Mouse (Mus musculus) frontal cortex, adult 2 months (tissue): ENCODE results near the gene C1qtnf4. TPM values are rescaled to one million over a fixed set of nuclear protein-coding genes. Genes with fewer than 3 reads are reported as not detected.
"Not testable (repeated sequence)": the region's sequence is repeated elsewhere in the genome, so short reads cannot be mapped to it uniquely, and the experiment has no call there.

Experiments used
- DNase-seq, 2 experiments: peaks; one replicate each; pipeline ENCODE4 v3.0.0; 2022; ENCODE audit warnings: low spot score in 1 of 2; ENCODE audit errors: extremely low spot score in 1 of 2
- polyA plus RNA-seq: library from polyadenylated mRNA; depleted of rRNA; stranded (reverse); fragments of >200 nt; gene quantifications from 2 replicates; pipeline ENCODE4 v1.2.3, GENCODE M21; 2012

The C1qtnf4 gene
- polyA plus RNA-seq, 1 experiment: 446 TPM

DNA sequence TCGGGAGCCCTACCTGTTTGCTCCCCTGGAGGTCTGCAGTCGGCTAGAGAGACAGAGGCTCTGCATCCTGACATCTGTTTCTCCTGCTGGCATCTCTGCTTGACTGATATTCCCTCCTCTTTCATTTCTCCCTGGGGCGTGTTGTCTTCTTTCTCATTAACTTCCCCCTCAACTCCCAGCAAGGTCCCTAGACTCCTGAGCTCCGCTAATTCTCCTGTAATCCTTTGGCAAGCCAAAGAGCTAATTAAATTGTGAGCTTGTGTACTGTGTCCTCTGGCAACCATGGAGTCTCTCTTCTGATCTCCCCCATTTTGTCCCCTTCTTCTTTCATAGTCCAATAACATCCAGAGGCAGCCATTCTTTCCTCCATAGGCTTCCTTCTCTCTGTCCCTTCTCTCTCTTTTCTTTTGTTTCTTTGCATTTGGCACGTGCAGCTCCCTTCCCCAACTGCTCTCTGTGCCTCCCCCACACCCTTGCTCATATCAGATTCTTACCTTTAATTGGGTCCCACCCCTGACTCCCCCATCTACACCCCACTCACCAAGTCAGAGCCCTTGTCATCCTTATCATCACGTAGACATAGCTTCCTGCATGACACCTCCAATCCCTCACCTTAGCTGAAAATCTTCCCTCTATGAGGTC lies 5.4 kb upstream of the C1qtnf4 start:
- DNase-seq: no peak

DNA sequence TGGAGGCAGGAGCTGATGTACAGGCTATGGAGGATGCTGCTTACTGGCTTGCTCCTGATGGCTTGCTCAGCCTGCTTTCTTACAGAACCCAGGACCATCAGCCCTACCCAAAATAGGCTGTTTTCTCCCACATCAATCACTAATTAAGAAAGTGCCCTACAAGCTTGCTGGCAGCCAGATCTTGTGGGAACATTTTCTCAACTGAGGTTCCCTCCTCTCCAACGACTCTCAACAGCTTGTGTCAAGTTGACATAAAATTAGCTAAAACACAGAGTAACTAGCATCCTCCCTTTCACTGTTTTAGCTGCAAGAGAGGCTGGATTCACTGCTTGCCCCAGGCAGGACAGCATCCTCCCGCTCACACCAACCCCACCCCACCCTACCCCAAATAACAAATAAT lies 3.8 kb upstream of the C1qtnf4 start:
- no peak for DNase-seq

DNA sequence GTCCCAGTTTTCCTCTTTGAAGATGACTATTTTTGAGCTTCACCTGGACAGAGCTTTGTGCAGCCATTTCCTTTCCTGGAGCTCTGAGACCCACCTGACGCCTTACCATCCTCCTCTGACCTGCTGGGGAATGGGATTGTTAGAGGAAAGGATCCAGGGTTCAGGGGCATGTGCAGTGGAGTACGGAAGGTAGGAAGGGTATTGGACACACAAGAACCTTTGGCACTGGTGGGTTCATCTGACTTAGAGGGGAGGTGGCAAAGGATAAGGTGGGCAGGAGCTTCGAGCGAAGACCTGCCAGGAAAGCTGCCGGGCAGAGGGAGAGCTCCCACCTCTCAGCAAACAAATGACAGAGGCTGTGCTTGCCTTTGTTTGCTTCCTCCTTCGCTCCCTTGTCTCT lies 776 bp downstream of the C1qtnf4 start:
- DNase-seq: no peak

DNA sequence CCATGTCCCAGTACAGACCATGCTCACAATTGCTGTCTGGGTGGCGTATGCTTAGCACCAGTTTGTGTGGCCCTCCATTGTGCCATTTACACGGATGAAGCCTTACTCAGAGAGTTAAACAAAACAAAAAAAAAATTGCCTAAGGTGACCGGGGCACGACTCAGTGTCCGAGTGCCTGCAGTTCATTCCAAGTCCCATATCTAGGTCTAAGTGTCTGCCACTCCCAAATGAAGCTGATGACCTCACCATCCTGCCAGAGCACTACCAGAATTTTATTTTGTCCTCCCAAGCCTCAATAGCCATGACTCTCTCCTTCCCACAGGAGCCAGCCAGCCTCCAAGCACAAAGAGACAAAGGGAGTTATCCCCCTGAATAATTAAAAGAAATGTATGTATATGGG lies 2.0 kb downstream of the C1qtnf4 start:
- no peak for DNase-seq

DNA sequence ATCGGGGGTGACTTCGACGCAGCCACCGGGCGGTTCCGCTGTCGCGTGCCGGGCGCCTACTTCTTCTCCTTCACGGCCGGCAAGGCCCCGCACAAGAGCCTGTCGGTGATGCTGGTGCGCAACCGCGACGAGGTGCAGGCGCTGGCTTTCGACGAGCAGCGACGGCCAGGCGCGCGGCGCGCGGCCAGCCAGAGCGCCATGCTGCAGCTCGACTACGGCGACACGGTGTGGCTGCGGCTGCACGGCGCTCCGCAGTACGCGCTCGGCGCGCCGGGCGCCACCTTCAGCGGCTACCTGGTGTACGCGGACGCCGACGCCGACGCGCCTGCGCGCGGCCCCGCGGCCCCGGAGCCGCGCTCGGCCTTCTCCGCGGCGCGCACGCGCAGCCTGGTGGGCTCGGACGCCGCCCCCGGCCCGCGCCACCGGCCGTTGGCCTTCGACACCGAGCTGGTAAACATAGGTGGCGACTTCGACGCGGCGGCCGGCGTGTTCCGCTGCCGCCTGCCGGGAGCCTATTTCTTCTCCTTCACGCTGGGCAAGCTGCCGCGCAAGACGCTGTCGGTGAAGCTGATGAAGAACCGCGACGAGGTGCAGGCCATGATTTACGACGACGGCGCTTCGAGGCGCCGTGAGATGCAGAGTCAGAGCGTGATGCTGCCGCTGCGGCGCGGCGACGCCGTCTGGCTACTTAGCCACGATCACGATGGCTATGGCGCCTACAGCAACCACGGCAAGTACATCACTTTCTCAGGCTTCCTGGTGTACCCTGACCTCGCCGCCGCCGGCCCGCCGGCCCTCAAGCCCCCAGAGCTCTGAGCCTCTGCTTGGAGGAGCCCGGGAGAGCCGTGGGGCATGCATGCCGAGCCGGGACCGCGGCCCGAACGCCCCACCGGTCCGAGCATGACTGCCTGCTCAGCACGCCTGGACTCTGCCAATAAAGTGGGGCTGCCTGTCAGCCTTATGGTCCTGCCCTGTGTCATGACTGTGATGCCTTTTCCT lies 4.2 kb downstream of the C1qtnf4 start:
- DNase-seq: no peak

DNA sequence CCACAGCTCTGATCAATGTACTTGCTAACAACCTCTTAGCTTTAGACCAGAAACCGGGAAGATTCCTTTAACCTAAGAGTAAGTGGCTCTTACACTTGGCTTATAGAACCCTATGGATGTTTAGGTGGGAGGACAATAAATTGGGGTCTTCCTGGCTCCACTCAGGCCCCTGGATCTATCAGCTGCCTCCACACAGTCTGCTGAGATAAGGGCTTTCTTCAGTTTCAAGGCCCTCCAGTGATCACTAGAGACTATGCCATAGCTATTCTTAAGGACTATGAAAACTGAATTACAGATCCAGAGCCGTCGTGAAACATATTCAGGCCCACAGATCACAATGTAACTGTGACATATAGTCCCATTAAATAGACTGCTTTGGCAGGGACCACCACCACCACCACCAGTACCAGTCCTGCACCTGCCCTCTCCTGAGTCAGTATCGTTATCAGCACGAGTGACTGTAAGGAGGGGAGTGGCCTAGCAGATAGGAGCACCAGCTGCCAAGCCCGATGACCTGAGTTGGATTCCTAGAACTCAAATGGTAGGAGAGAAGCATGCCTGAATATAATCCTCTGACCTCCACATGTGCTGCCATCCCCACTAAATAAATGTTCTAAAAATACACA lies 8.1 kb downstream of the C1qtnf4 start:
- no peak for DNase-seq

DNA sequence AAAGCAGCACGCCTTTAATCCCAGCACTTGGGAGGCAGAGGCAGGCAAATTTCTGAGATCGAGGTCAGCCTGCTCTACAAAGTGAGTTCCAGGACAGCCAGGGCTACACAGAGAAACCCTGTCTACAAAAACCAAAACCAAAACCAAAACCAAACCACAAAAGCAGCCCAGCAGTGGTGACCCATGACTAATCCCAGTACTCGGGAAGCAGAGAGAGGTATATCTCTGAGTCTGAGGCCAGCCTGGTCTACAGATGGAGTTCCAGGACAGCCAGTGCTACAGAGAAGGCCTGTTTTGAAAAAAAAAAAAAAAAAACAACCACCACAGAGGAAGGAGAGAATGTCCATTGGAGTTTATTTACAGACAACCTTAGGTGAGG lies 8.6 kb downstream of the C1qtnf4 start:
- not testable (repeated sequence) for DNase-seq

DNA sequence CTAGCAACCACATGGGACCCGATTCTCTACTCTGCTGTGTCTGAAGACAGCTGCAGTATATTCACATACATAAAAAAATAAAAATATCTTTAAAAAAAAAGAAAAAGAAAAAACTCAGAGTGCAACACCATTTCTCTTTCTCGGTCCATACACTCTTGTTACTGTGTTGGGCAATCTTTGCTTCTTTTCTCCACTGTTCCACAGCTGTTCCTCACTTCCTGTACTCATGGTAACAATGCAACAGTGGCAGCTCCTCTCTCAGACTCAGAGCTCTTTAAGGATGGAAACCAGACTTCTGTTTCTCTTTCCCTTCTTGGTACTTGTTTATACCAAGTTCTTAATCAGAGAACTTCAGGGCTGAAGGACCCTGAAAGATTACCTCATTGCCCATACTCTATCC lies 17.7 kb downstream of the C1qtnf4 start:
- DNase-seq: no peak

DNA sequence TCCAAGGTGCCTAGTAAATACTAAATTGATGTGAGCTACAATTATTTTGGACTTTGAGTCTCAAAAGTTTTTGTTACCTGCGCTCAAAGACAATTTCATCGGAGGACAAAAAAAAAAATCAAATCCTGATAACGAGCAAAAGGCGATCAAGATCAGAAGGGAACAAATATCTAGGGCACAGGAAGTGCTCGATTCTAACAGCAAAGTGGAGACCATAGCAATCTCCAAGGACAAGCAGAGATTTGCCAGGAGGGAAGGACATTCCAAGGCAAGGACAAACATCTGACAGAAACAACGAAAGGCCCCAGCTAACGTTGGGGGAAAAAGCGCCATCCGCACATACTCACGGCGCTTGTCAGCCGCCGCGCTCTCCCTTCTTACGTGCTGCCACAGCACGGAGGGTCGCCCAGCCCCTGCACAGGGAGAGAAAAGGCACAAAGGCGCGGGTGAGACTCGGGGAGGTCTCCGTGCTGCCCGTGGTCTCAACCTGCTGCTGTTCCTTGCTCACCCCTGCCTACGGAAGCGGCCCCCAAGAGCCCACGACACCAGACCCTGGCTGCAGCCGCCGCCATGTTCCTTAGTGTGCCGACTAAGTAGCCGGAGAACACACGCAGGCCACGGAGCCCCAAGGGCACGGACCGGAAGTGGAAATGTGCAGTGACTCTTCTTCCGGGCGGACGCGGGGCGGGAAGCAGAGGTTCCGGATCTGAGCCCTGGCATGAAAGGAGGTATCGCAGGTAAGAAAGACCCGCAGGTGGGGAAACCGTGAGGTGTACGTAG lies 18.6 kb downstream of the C1qtnf4 start, which contains the start of the genes Kbtbd4 and Ndufs3:
Gene Kbtbd4, plus strand, starts transcription at position 665 of the 780 bp plus-strand sequence.
Gene Ndufs3, minus strand, starts transcription at position 752 of the 780 bp plus-strand sequence.
- peak; percentile 62 to 91 for DNase-seq

DNA sequence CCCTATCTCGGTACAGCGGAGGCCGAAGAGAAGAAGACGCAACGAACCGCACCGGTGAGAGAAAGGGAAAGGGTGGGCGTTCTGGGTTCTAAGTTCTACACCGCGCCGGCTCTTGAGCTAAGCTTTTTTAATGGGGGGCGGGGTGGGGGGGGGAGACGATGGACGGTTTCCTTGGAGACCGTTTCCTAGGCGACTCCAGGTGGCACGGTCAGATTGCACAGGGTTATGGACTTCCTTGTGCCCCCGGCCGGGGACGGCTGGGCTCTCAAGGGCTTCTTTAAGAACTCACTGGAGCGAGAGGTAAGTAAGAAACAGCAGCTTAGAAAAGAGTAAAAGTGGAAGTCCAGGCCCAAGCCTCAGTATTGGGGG lies 19.2 kb downstream of the C1qtnf4 start:
- no peak for DNase-seq

DNA sequence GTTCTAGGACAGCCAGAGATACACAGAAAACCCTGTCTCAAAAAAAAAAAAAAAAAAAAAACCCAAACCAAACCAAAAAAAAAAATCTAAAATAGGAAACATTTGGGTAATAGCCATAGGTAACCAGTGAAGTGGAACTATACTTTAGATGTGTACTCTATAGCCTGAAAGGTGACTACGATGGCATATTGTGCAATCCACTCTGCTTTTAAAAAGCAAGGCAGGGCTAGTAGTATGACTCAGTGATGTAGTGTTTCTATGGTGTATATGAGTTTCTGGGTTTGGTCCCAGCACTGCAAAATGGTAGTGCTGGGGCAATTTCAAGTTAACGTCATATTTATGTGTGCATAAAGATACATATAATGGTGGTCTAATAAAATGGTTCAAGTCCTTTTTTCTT lies 21.1 kb downstream of the C1qtnf4 start:
- DNase-seq: no peak

DNA sequence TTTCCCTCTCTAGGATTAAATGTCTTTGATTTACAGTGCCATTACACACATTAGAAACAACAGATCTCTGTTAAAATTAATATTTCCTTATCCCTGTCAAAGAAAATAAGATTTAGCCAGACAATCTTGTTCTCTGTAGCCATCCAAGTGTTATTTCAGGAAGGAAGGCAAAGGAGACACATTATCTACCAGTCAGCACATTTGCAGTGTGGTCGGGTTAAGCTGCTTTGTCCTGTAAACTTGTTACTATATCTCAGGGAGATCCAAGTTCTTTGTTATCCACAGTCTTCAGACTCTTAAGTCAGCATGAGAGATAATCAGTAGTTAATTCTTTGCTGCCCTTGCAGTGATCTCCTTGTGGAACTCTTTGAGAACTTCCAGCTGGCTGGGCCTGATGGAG lies 25.2 kb downstream of the C1qtnf4 start:
- DNase-seq: no peak

DNA sequence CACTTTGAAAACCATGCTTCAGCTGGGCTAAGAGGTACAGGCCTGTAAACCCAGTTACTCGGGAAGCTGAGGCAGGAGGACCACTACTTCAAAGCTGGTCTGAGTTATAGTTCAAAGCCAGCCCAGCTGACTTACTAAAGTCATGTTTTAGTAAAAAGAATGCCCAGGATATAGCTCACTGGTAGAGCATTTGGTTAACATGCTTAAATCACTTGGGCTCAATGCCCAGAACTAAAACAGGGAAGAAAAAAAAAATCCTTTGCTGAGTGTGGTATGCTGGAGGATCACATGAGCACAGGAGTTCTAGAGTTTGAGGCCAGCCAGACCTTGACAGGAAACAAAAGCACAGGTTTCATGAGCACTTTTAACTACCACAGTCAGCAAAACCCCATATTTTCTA lies 26.0 kb downstream of the C1qtnf4 start:
- no peak for DNase-seq

DNA sequence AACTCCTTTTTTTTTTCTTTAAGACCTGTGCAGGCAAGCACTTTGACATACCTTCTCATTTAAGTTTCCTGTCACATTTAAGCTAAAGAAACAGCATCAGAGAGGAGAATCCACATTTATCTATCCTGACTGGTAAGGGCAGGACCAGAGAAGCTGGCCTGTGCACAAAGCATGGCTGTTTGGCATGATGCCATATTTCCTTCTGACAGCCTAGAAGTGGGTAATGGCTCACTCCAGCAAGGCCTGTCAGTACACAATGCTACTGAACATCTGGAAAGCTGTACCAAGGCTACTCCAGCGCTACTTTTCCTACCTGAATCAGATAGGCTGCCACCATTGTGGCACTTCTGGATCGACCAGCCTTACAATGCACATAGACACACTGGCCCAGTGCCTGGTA lies 28.0 kb downstream of the C1qtnf4 start:
- DNase-seq: no peak

DNA sequence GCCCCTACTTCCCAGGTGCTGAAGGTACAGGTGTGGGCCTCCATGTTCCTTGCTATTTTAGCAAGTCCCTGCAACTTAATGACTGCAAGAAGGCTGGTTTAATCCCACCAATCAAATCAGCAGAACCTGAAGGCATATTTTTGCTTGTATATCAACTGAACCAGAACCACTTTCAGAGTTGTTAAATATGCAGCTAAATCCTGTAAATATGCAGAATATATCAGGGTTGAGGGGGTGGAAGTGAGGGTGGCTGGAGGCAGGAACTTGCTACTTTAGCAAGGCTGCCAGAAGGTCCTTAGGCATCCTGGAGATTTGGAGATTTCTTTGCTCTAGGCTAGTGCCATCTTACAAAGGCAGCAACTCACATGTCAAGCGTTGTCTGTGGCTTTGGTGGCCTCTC lies 29.9 kb downstream of the C1qtnf4 start:
- DNase-seq: no peak

DNA sequence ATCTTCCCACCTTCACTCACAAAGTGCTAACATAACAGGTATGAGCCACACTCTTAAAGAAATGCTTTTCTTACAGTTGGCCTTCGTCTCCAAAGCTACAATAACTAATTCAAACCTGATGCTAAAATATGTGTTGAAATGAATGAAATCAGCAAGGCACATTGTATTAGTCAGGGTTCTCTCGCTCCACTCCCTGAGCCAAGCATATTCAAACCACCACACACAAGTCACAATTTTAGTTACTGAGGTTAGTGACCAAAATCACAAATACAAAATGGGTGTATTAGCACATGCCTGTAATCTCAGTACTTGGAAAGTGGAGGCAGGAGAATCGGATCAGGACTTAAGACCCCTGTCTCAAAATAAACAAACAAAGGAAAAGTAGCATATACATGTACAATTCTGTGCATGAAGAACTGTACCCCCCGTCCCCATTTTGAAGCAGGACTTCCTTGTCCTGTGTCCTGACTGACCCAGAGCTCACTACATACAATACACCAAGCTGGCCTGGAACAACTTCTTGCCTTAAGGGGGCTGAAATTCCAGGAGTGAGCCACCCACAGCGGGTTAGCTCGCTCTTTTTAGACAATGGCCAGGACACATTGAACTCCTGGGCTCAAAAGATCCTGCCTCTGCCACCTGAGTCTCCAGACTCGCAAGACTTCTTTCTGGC lies 31.0 kb downstream of the C1qtnf4 start:
- DNase-seq: peak in 1 of 2 experiments; percentile 27

DNA sequence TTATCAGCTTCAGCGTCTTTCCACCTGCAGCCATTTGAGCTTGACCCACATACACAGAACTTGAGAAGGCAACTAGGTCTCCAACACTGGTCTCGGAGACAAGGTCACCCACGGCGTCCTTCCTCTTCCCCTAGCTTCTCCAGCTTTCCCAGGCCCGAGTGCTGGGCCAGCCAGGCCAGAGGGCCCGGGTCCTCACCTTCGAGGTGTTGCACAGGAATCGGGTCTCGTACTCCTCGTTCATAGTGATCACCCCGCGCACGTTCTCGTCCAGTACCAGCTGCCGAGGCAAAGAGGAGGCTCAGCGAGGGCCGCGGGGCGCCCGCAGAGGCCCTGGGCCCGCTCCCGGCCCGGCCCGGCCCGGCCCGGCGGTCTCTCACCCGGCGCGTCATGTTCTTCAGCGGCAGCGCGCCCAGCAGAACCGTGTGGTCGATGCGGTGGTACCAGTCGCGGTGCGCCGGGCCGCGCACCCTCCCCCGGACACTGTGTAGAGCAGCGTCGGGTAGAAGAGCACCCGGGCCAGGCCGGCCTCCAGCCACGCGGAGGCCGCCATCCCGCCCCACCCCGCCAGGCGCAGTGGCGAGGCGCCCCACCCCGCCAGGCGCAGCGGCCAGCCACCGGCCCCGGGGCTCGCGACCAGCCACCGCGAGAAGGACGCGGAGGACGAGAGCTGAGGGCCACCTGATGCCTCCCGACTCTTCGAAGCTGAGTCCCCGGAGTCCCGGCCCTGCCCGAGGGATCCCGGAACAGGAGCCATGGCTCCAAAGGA lies 31.8 kb downstream of the C1qtnf4 start:
- peak in 1 of 2 experiments; percentile 49 for DNase-seq

DNA sequence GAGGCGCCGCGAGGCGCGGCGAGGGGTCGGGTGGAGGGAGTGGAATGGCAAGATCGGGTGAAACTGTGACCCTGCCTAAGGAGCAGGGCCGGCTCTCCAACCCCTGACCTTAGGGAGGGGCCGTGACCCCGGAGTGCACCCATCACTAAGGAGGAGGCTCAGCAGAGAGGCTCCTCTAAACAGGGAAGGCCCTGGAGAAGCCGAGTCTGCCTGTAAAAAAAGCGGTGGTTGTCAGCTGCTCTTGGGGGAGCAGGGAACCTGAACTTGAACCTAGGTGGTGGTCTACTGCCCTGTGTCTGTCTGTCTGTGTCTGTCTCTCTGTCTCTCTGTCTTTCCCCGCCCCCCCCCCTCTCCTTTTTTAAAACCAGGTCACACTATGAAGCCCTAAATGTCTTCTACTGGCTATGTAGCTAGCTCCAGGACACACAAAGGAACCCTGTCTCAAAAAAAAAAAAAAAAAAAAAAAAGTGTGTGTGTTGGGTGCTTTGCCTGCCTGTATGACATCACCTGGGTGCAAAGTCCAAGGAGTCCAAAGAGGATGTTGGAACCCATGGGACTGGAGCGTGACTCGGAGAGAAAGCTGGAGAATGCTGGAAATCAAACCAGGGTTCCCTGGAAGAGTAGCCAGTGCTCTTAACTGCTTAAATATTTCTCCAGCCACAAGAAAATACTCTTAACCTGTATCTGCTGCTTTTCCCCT lies 32.5 kb downstream of the C1qtnf4 start:
- DNase-seq: peak in 1 of 2 experiments; percentile 26

DNA sequence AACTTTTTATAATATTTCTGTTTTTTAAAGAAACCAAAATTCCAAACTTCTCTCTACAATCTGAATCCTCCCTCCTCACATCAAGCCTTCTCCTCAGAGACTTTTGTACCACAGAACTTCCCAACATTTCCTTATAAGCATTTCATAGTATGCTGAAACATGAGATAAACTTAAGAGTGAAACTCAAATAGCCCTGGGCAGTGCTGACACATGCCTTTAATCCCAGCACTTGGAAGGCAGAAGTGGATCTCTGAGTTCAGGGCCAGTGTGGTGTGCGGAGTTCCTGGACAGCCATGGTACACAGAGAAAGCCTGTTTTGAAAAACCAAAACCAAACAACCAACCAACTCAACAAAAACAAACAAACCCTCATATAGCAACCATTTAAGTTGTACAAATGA lies 35.5 kb downstream of the C1qtnf4 start:
- DNase-seq: no peak
